Mouse (Mus musculus): ENCODE results near the gene Gm44973. TPM values are rescaled to one million over a fixed set of nuclear protein-coding genes. Genes with fewer than 3 reads are reported as not detected.

The Gm44973 gene
- polyA plus RNA-seq, 2 experiments: 1.9 TPM; not detected in 1

- Histone ChIP-seq H3K27ac (replicated peaks; ENCODE audit: low read depth, low read length) (no peak overlapping the region), H3K4me1 (ENCODE audit: control insufficient read depth, insufficient read depth, low read length) (peaks cover 3% of the 10 kb centered on the region; the same call in 1 of the 2 replicates), H3K4me2 (replicated peaks; ENCODE audit: low read depth, low read length, severe bottlenecking) (no peak overlapping the region), H3K9me3 (ENCODE audit: control insufficient read depth, low read length) (peaks cover 24% of the 10 kb centered on the region), H3K4me3 (replicated peaks; ENCODE audit: low read length) (no peak overlapping the region), H3K36me3 (ENCODE audit: control insufficient read depth, insufficient read depth, low read length) (peaks cover 58% of the 10 kb centered on the region), H3K9ac (ENCODE audit: low read depth, low read length, severe bottlenecking) (no peak overlapping the region), H3K27me3 (ENCODE audit: control insufficient read depth, insufficient read depth, low read length) (no peaks in the 10 kb centered on the region)
- 95% methylated on average over 17 of the region's 17 CpGs for WGBS
- DNase-seq (ENCODE audit: low spot score) (no peak), ATAC-seq (ENCODE audit: low FRiP score, low read depth) (no peak)
- TF ChIP-seq POLR2A (IDR thresholded peaks at IDR 0.05; ENCODE audit: borderline replicate concordance, extremely low read depth, insufficient read depth, insufficient read length): no peak
These were observed 20.3 kb downstream of the Gm44973 start for GRCm38 (mm10) chr7:5035628-5036027.

GRCm38 (mm10) chr7:5036136-5036535 is 20.8 kb downstream of the Gm44973 start:
- ATAC-seq (ENCODE audit: low FRiP score, low read depth) (no peak), DNase-seq (ENCODE audit: low spot score) (no peak)
- TF ChIP-seq POLR2A (IDR thresholded peaks at IDR 0.05; ENCODE audit: borderline replicate concordance, extremely low read depth, insufficient read depth, insufficient read length): no peak
- no peak overlapping the region for H3K9ac ChIP-seq (ENCODE audit: low read depth, low read length, severe bottlenecking)
- peaks cover 53% of the 10 kb centered on the region for H3K36me3 ChIP-seq (ENCODE audit: control insufficient read depth, insufficient read depth, low read length)
- no peak overlapping the region for H3K27ac ChIP-seq (replicated peaks; ENCODE audit: low read depth, low read length)
- H3K4me2 ChIP-seq (replicated peaks; ENCODE audit: low read depth, low read length, severe bottlenecking): no peak overlapping the region
- H3K4me3 ChIP-seq (replicated peaks; ENCODE audit: low read length): no peak overlapping the region
- peaks cover 19% of the 10 kb centered on the region for H3K9me3 ChIP-seq (ENCODE audit: control insufficient read depth, low read length)
- H3K4me1 ChIP-seq (ENCODE audit: control insufficient read depth, insufficient read depth, low read length): peaks cover 3% of the 10 kb centered on the region; the same call in 1 of the 2 replicates
- H3K27me3 ChIP-seq (ENCODE audit: control insufficient read depth, insufficient read depth, low read length): no peaks in the 10 kb centered on the region
- WGBS: 93% methylated on average over 9 of the region's 9 CpGs

GRCm38 (mm10) chr7:5037026-5037425 is 21.7 kb downstream of the Gm44973 start:
- no peak overlapping the region for H3K4me2 ChIP-seq (replicated peaks; ENCODE audit: low read depth, low read length, severe bottlenecking)
- 93% methylated on average over 7 of the region's 7 CpGs for WGBS
- ATAC-seq (ENCODE audit: low FRiP score, low read depth): no peak
- no peak overlapping the region for H3K27ac ChIP-seq (replicated peaks; ENCODE audit: low read depth, low read length)
- peaks cover 10% of the 10 kb centered on the region for H3K9me3 ChIP-seq (ENCODE audit: control insufficient read depth, low read length)
- peaks cover 44% of the 10 kb centered on the region for H3K36me3 ChIP-seq (ENCODE audit: control insufficient read depth, insufficient read depth, low read length)
- no peak overlapping the region for H3K4me3 ChIP-seq (replicated peaks; ENCODE audit: low read length)
- TF ChIP-seq POLR2A (IDR thresholded peaks at IDR 0.05; ENCODE audit: borderline replicate concordance, extremely low read depth, insufficient read depth, insufficient read length): no peak
- peaks cover 3% of the 10 kb centered on the region; the same call in 1 of the 2 replicates for H3K4me1 ChIP-seq (ENCODE audit: control insufficient read depth, insufficient read depth, low read length)
- no peak overlapping the region for H3K9ac ChIP-seq (ENCODE audit: low read depth, low read length, severe bottlenecking)
- DNase-seq (ENCODE audit: low spot score): no peak
- H3K27me3 ChIP-seq (ENCODE audit: control insufficient read depth, insufficient read depth, low read length): no peaks in the 10 kb centered on the region

- no peaks in the 10 kb centered on the region for H3K27me3 ChIP-seq (ENCODE audit: control insufficient read depth, insufficient read depth, low read length)
- no peak for TF ChIP-seq POLR2A (IDR thresholded peaks at IDR 0.05; ENCODE audit: borderline replicate concordance, extremely low read depth, insufficient read depth, insufficient read length)
- H3K4me2 ChIP-seq (replicated peaks; ENCODE audit: low read depth, low read length, severe bottlenecking): peak overlapping the region; percentile 49
- H3K4me3 ChIP-seq (replicated peaks; ENCODE audit: low read length): peak overlapping the region; percentile 50
- peaks cover 40% of the 10 kb centered on the region for H3K36me3 ChIP-seq (ENCODE audit: control insufficient read depth, insufficient read depth, low read length)
- ATAC-seq (ENCODE audit: low FRiP score, low read depth) (no peak), DNase-seq (ENCODE audit: low spot score) (no peak)
- H3K4me1 ChIP-seq (ENCODE audit: control insufficient read depth, insufficient read depth, low read length): peaks cover 3% of the 10 kb centered on the region; the same call in 1 of the 2 replicates
- no peak overlapping the region for H3K9ac ChIP-seq (ENCODE audit: low read depth, low read length, severe bottlenecking)
- H3K9me3 ChIP-seq (ENCODE audit: control insufficient read depth, low read length): peaks cover 7% of the 10 kb centered on the region
- WGBS: 89% methylated on average over 8 of the region's 8 CpGs
- peak overlapping the region; percentile 85; the same call in 1 of the 2 replicates for H3K27ac ChIP-seq (replicated peaks; ENCODE audit: low read depth, low read length)
These were observed 22.2 kb downstream of the Gm44973 start for GRCm38 (mm10) chr7:5037467-5037866.

GRCm38 (mm10) chr7:5038109-5038732 is 22.9 kb downstream of the Gm44973 start, which contains the start of gene Zfp784:
Gene Zfp784 (minus strand): TSS chr7:5038446.
- Histone ChIP-seq H3K9ac (ENCODE audit: low read depth, low read length, severe bottlenecking) (peak within 1 kb of the TSS; percentile 64), H3K9me3 (ENCODE audit: control insufficient read depth, low read length) (peaks cover 7% of the 10 kb centered on the region; the same call in 1 of the 2 replicates), H3K36me3 (ENCODE audit: control insufficient read depth, insufficient read depth, low read length) (peaks cover 33% of the 10 kb centered on the region), H3K4me2 (replicated peaks; ENCODE audit: low read depth, low read length, severe bottlenecking) (peak within 1 kb of the TSS; percentile 49), H3K4me3 (replicated peaks; ENCODE audit: low read length) (peak within 1 kb of the TSS; percentile 50), H3K27me3 (ENCODE audit: control insufficient read depth, insufficient read depth, low read length) (no peaks in the 10 kb centered on the region), H3K27ac (replicated peaks; ENCODE audit: low read depth, low read length) (peak within 1 kb of the TSS; percentile 85), H3K4me1 (ENCODE audit: control insufficient read depth, insufficient read depth, low read length) (peaks cover 3% of the 10 kb centered on the region; the same call in 1 of the 2 replicates)
- TF ChIP-seq POLR2A (IDR thresholded peaks at IDR 0.05; ENCODE audit: borderline replicate concordance, extremely low read depth, insufficient read depth, insufficient read length): 0 out of 2 replicates have a peak, but pooled peaks have one; percentile 11
- peak; percentile 97 for ATAC-seq (ENCODE audit: low FRiP score, low read depth)
- DNase-seq (ENCODE audit: low spot score): peak; percentile 93
- 0% methylated on average over 39 of the region's 48 CpGs for WGBS
